Mouse (Mus musculus) neural tube, embryonic 11.5 days (tissue): ENCODE results near the gene Myo1d. TPM values are rescaled to one million over a fixed set of nuclear protein-coding genes. Genes with fewer than 3 reads are reported as not detected.

Source experiments
- ATAC-seq: fragments of 200-750 bp; cut with Nextera tagmentation; 2 replicates; pipeline ENCODE4 v1.8.0; 2017; ENCODE audit warnings: moderate number of reproducible peaks, mild to moderate bottlenecking, moderate TSS enrichment, moderate library complexity; ENCODE audit not compliant: insufficient read depth, low FRiP score, low TSS enrichment
- DNase-seq: peaks from one replicate; pipeline ENCODE4 v3.0.0-alpha.2; 2015; ENCODE audit warnings: low spot score
- H3K27ac ChIP-seq: fragments of 300-500 bp; sonication (generic); 2 replicates; pipeline ENCODE4 v1.5.1; 2014; ENCODE audit warnings: low read depth, mild to moderate bottlenecking, low read length
- H3K27me3 ChIP-seq: fragments of 300-500 bp; sonication (generic); 2 replicates; pipeline ENCODE4 v1.6.1; 2014; ENCODE audit warnings: mild to moderate bottlenecking, low read length, mixed read lengths; ENCODE audit not compliant: control insufficient read depth, insufficient read depth
- H3K36me3 ChIP-seq: fragments of 300-500 bp; sonication (generic); 2 replicates; pipeline ENCODE4 v1.6.1; 2014; ENCODE audit warnings: mild to moderate bottlenecking, low read length, moderate library complexity, mixed read lengths; ENCODE audit not compliant: control insufficient read depth, insufficient read depth
- H3K4me1 ChIP-seq: fragments of 300-500 bp; sonication (generic); 2 replicates; pipeline ENCODE4 v1.6.1; 2014; ENCODE audit warnings: low read length, mixed read lengths; ENCODE audit not compliant: control insufficient read depth, insufficient read depth
- H3K4me2 ChIP-seq: fragments of 300-500 bp; sonication (generic); 2 replicates; pipeline ENCODE4 v1.6.1; 2014; ENCODE audit warnings: low read depth, mild to moderate bottlenecking, moderate library complexity
- H3K4me3 ChIP-seq: fragments of 300-500 bp; sonication (generic); 2 replicates; pipeline ENCODE4 v1.5.1; 2014; ENCODE audit warnings: low read depth, low read length
- H3K9ac ChIP-seq: fragments of 300-500 bp; sonication (generic); 2 replicates; pipeline ENCODE4 v1.6.1; 2014; ENCODE audit warnings: mild to moderate bottlenecking, low read length
- H3K9me3 ChIP-seq: fragments of 300-500 bp; sonication (generic); 2 replicates; pipeline ENCODE4 v1.6.1; 2016; ENCODE audit warnings: low read length; ENCODE audit not compliant: control insufficient read depth
- WGBS: fragments of 180-500 bp; shearing (Covaris S2); extraction: QIAGEN DNeasy Blood & Tissue Kit; methylation state at CpG from one replicate; pipeline ENCODE4 v1.1.7; 2014; 5-methylcytosine and 5-hydroxymethylcytosine counted together
- polyA plus RNA-seq: library from polyadenylated mRNA; unstranded; fragments of >200 nt; fragmentation: Nextera tagmentation; extraction: Ambion mirVana; gene quantifications from 2 replicates; pipeline ENCODE4 v1.2.1, GENCODE M21; 2014

Myo1d gene
- polyA plus RNA-seq, 1 experiment from 2014 or later = 2.8 TPM

DNA sequence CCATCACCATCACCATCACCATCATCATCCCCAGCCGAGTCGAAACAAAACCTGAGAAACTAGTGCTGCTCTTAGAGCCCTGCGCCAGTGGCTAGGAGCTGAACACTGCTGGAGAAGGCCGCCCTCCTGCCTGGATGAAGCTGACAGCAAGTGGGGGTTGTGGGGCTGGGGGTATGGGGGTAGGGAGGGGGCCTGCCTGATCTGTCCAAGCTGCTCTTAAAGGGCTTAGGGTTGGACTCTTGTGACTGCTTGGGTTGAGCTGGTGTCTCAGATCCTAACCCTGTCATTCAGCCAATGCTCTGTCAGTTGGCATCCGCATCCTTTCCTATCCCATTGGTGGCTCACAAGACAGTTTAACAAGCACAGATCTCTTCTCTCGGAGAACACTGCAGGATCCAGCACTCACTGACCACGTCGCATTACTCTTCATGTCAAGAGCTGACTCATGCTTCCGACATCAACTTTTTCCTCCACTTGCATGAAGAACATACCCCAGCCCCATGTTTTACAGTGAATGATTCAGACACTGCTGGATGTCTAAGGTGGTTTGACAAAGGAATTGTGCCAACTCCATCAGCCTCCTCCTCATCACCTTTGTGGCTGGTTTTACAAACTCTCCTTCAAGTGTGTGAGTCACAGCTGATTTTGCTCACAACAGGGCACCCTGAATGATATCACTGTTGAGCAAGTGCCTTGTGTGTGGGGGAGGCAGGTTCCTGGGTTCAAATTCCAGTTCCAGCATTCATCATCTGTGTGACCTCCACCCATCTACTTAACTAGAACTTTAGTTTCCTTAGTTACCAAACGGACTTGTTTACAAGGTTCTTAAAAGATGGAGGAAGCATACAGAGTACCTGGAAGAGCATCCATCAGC, 150.6 kb downstream of the Myo1d start:
- Histone ChIP-seq H3K27me3 (0 out of 2 replicates have a peak, but pooled peaks cover 5% of the 10 kb centered on the region), H3K4me3 (no peak overlapping the region), H3K4me2 (no peak overlapping the region), H3K27ac (no peak overlapping the region), H3K4me1 (no peaks in the 10 kb centered on the region), H3K9ac (no peak overlapping the region), H3K9me3 (no peaks in the 10 kb centered on the region), H3K36me3 (no peaks in the 10 kb centered on the region)
- no peak for DNase-seq
- ATAC-seq = no peak
- 90% methylated on average over 10 of the region's 10 CpGs for WGBS

- H3K4me3 ChIP-seq = no peak overlapping the region
- H3K4me1 ChIP-seq = no peaks in the 10 kb centered on the region
- ATAC-seq (no peak), DNase-seq (no peak)
- 91% methylated on average over 4 of the region's 4 CpGs for WGBS
- H3K9me3 ChIP-seq = no peaks in the 10 kb centered on the region
- H3K9ac ChIP-seq = no peak overlapping the region
- H3K36me3 ChIP-seq = no peaks in the 10 kb centered on the region
- no peak overlapping the region for H3K4me2 ChIP-seq
- H3K27ac ChIP-seq = no peak overlapping the region
- 0 out of 2 replicates have a peak, but pooled peaks cover 5% of the 10 kb centered on the region for H3K27me3 ChIP-seq
Measured at GRCm38 (mm10) chr11:80628581-80628980, 151.2 kb downstream of the Myo1d start.

DNA sequence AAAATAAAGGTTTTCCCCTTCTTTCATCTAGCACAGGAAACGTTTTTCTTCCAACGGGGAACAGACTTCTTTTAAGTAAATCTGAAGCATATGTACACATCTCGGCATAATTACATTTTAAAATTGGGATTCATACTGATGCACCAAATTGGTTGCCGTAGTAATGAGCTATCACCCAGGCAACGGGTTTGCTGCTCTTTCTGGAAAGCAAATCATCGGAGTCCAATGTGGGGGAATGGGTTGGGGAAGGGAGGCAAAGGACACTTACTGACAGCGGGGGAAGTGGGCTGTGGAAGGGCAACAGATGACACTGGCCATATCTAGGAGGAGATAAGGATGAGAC, 156.8 kb downstream of the Myo1d start:
- Histone ChIP-seq H3K4me3 (no peak overlapping the region), H3K27ac (0 out of 2 replicates have a peak overlapping the region, but pooled peaks have one; percentile 27), H3K9ac (no peak overlapping the region), H3K4me1 (peaks cover 3% of the 10 kb centered on the region; the same call in 1 of the 2 replicates), H3K9me3 (no peaks in the 10 kb centered on the region), H3K36me3 (no peaks in the 10 kb centered on the region), H3K4me2 (peak overlapping the region; percentile 0; the same call in 1 of the 2 replicates), H3K27me3 (0 out of 2 replicates have a peak, but pooled peaks cover 5% of the 10 kb centered on the region)
- WGBS = 28% methylated on average over 7 of the region's 7 CpGs
- DNase-seq (peak; percentile 49), ATAC-seq (peak; percentile 58; the same call in 1 of the 2 replicates)

GRCm38 (mm10) chr11:80622233-80623037, 157.4 kb downstream of the Myo1d start:
- Histone ChIP-seq H3K27ac (peak overlapping the region; percentile 70), H3K9me3 (no peaks in the 10 kb centered on the region), H3K4me3 (no peak overlapping the region), H3K27me3 (0 out of 2 replicates have a peak, but pooled peaks cover 5% of the 10 kb centered on the region), H3K9ac (0 out of 2 replicates have a peak overlapping the region, but pooled peaks have one; percentile 16), H3K36me3 (no peaks in the 10 kb centered on the region), H3K4me2 (peak overlapping the region; percentile 0; the same call in 1 of the 2 replicates), H3K4me1 (peaks cover 3% of the 10 kb centered on the region; the same call in 1 of the 2 replicates)
- WGBS = 18% methylated on average over 11 of the region's 11 CpGs
- DNase-seq = peak; percentile 73
- no peak for ATAC-seq

GRCm38 (mm10) chr11:80614949-80615725, 164.7 kb downstream of the Myo1d start:
- H3K4me3 ChIP-seq = no peak overlapping the region
- H3K9ac ChIP-seq = no peak overlapping the region
- no peaks in the 10 kb centered on the region for H3K36me3 ChIP-seq
- H3K27ac ChIP-seq = no peak overlapping the region
- no peaks in the 10 kb centered on the region for H3K4me1 ChIP-seq
- DNase-seq (no peak), ATAC-seq (no peak)
- no peak overlapping the region for H3K4me2 ChIP-seq
- WGBS = 59% methylated on average over 6 of the region's 6 CpGs
- H3K9me3 ChIP-seq = no peaks in the 10 kb centered on the region
- H3K27me3 ChIP-seq = no peaks in the 10 kb centered on the region

GRCm38 (mm10) chr11:80614418-80614817, 165.4 kb downstream of the Myo1d start:
- Histone ChIP-seq H3K9me3 (no peaks in the 10 kb centered on the region), H3K9ac (no peak overlapping the region), H3K36me3 (no peaks in the 10 kb centered on the region), H3K4me1 (no peaks in the 10 kb centered on the region), H3K27ac (no peak overlapping the region), H3K4me2 (no peak overlapping the region), H3K27me3 (no peaks in the 10 kb centered on the region), H3K4me3 (no peak overlapping the region)
- WGBS = 47% methylated on average over 5 of the region's 5 CpGs
- DNase-seq (peak; percentile 55), ATAC-seq (no peak)

DNA sequence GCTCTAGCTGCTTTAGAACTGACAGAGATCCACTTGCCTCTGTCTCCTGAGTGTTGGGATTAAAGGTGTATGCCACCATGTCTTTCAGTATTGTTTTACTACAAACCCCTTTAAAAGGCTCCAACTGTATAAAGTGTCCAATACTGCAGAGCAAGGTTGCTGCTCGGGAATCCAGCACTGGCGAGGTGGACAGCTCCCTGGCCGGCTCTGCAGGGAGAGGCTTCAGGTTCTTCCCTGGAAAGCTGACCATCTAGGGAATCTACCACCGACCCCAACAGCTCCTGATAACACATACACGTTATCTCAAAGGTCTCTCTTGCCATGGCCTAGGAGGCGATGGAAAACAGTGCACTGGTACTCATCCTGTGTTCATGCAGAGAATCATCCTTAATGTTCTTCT, 166.3 kb downstream of the Myo1d start:
- no peak overlapping the region for H3K4me3 ChIP-seq
- H3K9ac ChIP-seq = no peak overlapping the region
- H3K4me1 ChIP-seq = no peaks in the 10 kb centered on the region
- ATAC-seq = no peak
- no peaks in the 10 kb centered on the region for H3K9me3 ChIP-seq
- H3K36me3 ChIP-seq = no peaks in the 10 kb centered on the region
- no peak overlapping the region for H3K4me2 ChIP-seq
- 18% methylated on average over 6 of the region's 6 CpGs for WGBS
- H3K27ac ChIP-seq = no peak overlapping the region
- peak; percentile 55 for DNase-seq
- no peaks in the 10 kb centered on the region for H3K27me3 ChIP-seq
